Mouse (Mus musculus): ENCODE measurements around the gene Ankrd54.

GRCm38 (mm10) chr15:79050160-79050845, 12.4 kb downstream of the Ankrd54 start:
- TF ChIP-seq EP300 (IDR thresholded peaks at IDR 0.05; ENCODE audit: low read length) (no peak), POLR2A (IDR thresholded peaks at IDR 0.05; ENCODE audit: low read depth, low read length) (no peak), MYC (IDR thresholded peaks at IDR 0.05; ENCODE audit: low read depth, low read length) (no peak), USF1 (IDR thresholded peaks at IDR 0.05; ENCODE audit: low read depth, low read length) (no peak), ETS1 (conservative IDR thresholded peaks at IDR 0.05; ENCODE audit: low read depth, low read length) (no peak), NELFE (IDR thresholded peaks at IDR 0.05; ENCODE audit: low read depth, low read length) (no peak), CTCF (conservative IDR thresholded peaks at IDR 0.05 in 1 of 2, IDR thresholded peaks at IDR 0.05 in 1 of 2; ENCODE audit: low read depth in 2 of 2, low read length in 2 of 2) (no peak), ZKSCAN1 (IDR thresholded peaks at IDR 0.05; ENCODE audit: borderline replicate concordance, low read depth, low read length) (no peak), MAX (IDR thresholded peaks at IDR 0.05; ENCODE audit: low read length) (no peak), CHD2 (IDR thresholded peaks at IDR 0.05; ENCODE audit: low read length) (no peak), GABPA (IDR thresholded peaks at IDR 0.05; ENCODE audit: insufficient replicate concordance, low read depth, low read length) (no peak), NRF1 (IDR thresholded peaks at IDR 0.05; ENCODE audit: low read depth, low read length) (no peak), ZMIZ1 (IDR thresholded peaks at IDR 0.05; ENCODE audit: low read depth, low read length) (no peak)
